Mouse (Mus musculus) spleen, adult 2 months (tissue): ENCODE measurements around the gene Gm49601.

Experiments used
- CTCF ChIP-seq: fragments of 200-500 bp; IDR thresholded peaks from 2 replicates; pipeline ENCODE4 v1.5.1; 2011; ENCODE audit warnings: mild to moderate bottlenecking, inconsistent platforms; ENCODE audit not compliant: insufficient read depth, insufficient read length, insufficient replicate concordance; ENCODE audit errors: extremely low read depth
- POLR2A ChIP-seq: fragments of 200-500 bp; IDR thresholded peaks from 2 replicates; pipeline ENCODE4 v1.6.1; 2011; ENCODE audit warnings: low read depth, low read length, inconsistent platforms

- TF ChIP-seq CTCF (no peak), POLR2A (no peak)
These were observed 16.7 kb upstream of the Gm49601 start for GRCm38 (mm10) chr16:18642897-18643296.
